Mouse (Mus musculus): ENCODE measurements around the gene Gas6.
A peak's percentile ranks its signal among the peaks of the same experiment; 100 is the strongest.

The Gas6 gene

DNA sequence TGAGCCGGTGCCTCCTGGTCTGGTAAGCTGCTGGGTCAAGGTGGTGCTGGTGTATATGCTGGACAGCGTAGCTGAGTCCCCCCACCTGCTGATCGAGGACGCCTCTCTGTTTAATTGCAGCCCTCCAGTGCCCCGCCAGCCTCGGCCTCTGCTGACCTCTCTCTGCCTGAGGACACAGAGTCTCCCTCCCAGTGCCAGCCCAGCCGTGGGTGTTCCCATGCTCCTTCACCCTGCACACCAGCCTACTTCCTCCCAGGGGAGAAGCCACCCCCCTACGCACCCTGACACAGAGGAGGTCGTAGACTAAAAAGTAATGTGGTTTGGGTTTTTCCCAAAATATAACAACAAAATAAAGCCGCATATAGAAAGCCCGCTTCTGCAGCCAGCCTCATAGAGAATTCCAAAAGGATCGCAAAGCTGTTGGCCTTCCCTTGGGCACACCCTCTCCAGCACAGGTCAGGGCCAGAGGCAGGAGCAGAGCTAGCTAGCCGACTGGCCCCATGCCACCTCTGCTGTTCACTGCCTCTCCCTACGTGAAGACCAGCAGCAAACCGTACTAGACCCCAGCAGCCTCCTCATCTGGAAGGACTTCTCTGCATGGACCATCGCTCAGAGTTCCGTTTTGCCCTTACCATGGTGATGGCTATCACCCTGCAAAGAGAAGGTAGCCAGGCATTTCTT is 33.1 kb downstream of the Gas6 start:
- no peak for DNase-seq (ENCODE audit: low read depth)

- no peak for DNase-seq (ENCODE audit: low read depth)
Measured at GRCm38 (mm10) chr8:13459431-13459830, 34.9 kb downstream of the Gas6 start.

- DNase-seq (ENCODE audit: low read depth), result peak; percentile 6
Measured at GRCm38 (mm10) chr8:13455295-13455694, 39.0 kb downstream of the Gas6 start.

DNA sequence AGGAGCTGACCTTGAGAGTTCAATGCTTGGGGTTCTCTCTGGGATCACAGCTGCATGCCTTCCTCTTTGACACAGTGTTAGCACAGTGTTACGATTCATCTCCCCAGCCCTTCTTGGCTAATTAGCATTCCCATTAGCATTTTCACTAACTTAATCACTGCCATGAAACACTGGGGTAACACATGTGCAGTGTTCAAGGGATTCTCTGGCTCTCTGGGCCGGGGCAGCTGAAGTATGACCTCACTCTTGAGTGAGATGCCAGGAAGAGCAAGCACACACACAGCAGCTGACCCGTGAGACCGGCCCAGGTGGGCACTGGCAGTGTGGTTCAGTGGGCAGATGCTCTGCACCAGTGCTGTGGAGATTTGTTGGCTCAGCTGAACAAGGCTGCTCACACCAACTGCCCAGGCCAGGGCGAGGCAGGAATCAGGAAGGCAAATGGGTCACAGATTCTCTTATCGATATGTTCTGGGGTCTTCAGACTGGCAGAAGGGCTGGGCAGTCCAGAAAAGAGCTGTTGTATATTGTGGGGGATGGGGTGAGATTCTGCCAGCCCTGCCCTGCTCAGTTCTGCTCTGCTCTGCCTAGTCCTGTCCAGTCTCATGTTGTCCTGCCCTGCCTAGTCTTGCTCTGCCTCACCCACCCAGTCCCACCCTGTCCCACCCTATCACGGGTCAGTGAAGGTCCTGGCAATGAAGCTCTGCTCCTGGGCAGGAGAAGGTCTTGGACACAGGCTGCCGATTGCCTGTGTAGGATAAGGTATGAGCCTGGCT is 39.8 kb downstream of the Gas6 start:
- no peak for DNase-seq (ENCODE audit: low read depth)

DNA sequence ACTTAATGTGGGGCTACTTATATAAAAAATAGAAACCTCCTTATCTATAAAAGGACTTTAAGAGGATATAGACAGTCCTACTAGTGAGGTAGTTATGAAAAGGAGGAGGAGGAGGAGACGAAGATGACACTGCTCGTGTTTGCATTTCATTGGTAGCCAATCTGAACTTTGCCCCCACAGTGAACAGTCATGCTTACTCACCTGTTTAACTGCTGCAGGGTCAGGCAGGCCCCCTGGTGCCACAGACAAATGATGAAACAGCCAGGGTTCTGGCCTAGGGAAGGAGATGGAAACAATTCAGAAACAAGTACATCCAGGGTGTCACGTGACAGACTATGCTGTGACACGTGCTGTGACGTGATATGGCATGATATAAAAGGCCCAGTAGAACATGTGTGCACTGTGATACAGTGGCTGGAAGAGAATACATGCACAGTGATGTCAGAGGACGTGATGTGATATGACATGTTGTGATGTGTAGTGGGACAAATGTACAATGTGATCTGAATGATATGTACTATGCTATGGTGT is 42.5 kb downstream of the Gas6 start:
- DNase-seq (ENCODE audit: low read depth), result no peak

GRCm38 (mm10) chr8:13448145-13448544 is 46.1 kb downstream of the Gas6 start:
- peak; percentile 37 for DNase-seq (ENCODE audit: low read depth)

GRCm38 (mm10) chr8:13446456-13446855 is 47.8 kb downstream of the Gas6 start:
- no peak for DNase-seq (ENCODE audit: low read depth)

GRCm38 (mm10) chr8:13442152-13442551 is 52.1 kb downstream of the Gas6 start:
- no peak for DNase-seq (ENCODE audit: low read depth)

- no peak for DNase-seq (ENCODE audit: low read depth)
Measured at GRCm38 (mm10) chr8:13437531-13437930, 56.8 kb downstream of the Gas6 start.

DNA sequence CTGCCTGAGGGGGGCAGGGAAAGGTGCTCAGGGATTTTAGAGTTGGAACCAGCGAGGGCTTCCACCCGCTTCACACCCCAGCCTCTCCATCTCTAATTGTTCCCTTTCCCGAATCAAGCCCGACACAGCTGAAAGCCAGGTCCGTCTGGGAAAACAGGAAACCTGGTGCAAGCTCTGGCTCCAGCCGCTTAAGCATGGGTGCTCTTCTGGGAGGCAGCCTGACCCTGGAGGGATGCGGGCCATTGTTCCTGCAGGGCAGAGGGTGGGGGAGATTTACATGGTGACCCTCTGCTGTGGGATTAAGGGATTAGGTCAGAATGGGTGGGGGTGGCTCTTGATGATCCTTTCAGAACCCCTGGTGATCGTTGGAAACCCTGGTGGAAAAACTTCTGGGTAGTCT is 58.2 kb downstream of the Gas6 start:
- DNase-seq (ENCODE audit: low read depth), result no peak

- no peak for DNase-seq (ENCODE audit: low read depth)
Measured at GRCm38 (mm10) chr8:13434889-13435288, 59.4 kb downstream of the Gas6 start, which contains the start of gene Tmem255b. Gene Tmem255b (plus strand): TSS chr8:13435189.

DNA sequence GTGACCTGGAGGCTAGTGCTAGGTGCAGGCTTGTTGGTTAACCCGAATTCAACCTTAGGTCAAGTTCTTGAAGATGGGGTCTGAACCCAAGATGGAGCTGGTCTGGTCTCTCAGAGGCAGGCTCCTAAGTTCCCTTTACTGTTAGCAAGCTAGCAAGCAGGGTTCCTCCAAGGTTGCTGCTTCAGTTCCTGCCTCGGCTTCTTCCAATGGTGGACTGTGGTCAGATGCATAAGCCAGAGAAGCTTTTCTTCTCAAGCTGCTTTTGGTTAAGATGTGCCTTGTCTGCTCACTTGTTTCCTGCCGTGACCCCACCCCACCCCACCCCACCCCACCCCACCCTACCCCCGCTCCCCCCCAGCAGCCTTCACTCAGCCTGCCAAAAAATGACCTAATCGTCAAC is 61.2 kb downstream of the Gas6 start:
- DNase-seq (ENCODE audit: low read depth), result no peak

DNA sequence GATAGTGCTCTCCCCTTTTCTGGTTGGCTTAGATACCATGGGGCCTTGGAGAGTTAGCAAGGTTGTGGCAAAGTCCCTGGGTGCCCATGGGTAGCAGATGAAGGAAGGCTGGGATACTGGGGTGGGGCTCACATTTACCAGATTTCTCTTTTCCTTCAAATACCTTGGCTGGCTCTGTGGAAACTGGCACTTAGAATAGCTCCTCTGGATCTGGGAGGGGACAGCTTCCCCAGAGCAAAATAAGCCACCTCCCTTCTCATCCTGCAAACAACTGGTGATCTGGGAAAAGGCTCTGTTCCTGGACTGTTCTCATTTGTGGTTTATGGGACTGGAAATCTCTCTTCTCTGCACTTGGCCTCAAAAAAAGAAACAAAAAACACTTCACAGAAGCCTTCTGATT is 63.4 kb downstream of the Gas6 start:
- no peak for DNase-seq (ENCODE audit: low read depth)

GRCm38 (mm10) chr8:13430412-13430811 is 63.9 kb downstream of the Gas6 start:
- DNase-seq (ENCODE audit: low read depth), result no peak

DNA sequence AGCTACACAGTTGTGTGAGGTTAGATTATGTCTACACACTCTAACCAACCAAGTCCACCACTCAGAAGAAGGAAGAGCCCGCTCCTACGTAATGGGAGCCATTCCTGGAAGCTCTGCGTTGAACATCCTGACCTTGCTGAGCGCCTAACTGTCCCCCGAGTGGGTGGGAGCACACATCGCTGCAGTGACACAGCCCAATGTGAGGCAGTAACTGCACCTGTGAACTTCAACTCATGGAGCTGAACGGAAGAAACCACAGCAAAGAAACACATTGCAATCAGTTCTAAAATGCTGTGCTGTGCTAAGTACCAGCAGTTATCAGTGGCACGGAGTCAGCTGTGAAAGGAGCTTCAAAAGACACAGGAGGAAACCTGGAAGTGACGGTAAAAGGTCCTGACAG is 66.1 kb downstream of the Gas6 start:
- no peak for DNase-seq (ENCODE audit: low read depth)

- no peak for DNase-seq (ENCODE audit: low read depth)
Measured at GRCm38 (mm10) chr8:13427351-13427750, 66.9 kb downstream of the Gas6 start.

GRCm38 (mm10) chr8:13420970-13421369 is 73.3 kb downstream of the Gas6 start:
- DNase-seq (ENCODE audit: low read depth), result no peak

DNA sequence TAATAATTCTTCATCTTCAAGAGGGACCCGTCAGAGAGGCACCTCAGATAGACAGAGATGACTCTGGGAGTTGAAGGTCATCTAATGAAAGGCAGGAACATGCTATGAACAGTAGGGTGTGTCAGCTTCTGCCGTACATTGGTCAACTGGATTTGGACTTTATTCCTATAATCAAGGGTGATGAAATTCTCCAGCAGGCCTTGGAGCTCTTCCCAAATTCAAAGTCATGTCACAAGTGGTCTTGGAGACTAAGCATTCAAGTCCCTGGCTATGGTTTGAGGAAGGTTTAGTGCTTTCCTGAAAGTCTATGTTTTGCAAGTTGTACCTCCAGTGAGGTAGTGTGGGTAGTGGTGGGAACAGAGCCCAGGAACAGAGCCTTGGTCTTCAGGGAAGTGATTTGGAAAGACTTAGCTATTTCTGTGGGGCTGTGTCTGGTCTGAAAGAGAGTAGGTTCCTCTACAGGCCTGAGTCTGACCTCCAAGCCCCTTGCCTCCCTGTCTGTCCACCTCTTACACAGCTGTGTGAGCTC is 75.1 kb downstream of the Gas6 start:
- DNase-seq (ENCODE audit: low read depth), result no peak

DNA sequence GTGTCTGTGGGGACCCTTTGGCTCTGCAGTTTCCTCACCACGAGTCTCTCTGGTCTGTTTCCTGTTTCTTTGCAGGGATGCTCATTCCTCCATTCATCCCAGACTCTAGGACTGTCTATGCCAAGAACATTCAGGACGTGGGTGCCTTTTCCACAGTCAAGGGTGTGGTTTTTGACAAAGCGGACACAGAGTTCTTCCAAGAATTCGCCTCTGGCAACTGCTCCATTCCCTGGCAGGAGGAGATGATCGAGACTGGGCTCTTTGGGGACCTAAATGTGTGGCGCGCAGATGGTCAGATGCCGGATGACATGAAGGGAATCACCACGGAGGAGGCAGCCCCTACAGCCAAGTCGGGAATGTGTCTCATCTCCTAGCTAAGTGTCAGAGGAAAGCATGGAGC is 78.4 kb downstream of the Gas6 start:
- no peak for DNase-seq (ENCODE audit: low read depth)
